Mouse (Mus musculus): ENCODE data around the gene Slc7a4.

DNA sequence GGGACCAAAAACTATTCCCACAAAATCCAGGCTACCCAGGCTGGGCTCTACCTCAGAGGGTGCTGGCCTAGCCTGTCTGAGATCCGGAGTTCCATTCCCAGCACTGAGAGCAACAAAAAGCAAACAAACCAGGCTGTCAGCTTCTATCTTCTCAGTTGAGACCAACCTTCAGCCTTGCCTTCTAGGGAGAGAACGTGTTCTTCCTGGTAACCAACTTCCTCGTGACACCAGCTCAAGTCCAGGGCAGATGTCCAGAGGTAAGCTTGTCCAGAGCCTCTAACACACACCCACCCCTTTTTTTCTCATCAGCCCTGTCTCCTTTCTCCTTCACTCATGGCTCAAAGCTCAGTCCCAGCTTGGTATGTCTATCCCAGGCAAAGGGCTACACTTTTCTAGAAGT is 18.2 kb downstream of the Slc7a4 start:
- TF ChIP-seq CTCF (IDR thresholded peaks at IDR 0.05; ENCODE audit: low read depth) (no peak), EP300 (IDR thresholded peaks at IDR 0.05; ENCODE audit: low read depth) (no peak)
